Mouse (Mus musculus) ovary, postnatal 14 days (tissue): ENCODE data around the gene Kcnab2.
A peak's percentile ranks its signal among the peaks of the same experiment; 100 is the strongest.

Experiments used
- DNase-seq: peaks from one replicate; pipeline ENCODE4 v3.0.0; 2022; ENCODE audit warnings: low spot score

The Kcnab2 gene

GRCm38 (mm10) chr4:152477466-152478223, at the start of gene Kcnab2:
Gene Kcnab2 (minus strand): TSS chr4:152477871.
- DNase-seq, result peak; percentile 99

GRCm38 (mm10) chr4:152520083-152520482, 42.4 kb upstream of the Kcnab2 start:
- DNase-seq, result peak; percentile 41

GRCm38 (mm10) chr4:152519106-152519505, 41.4 kb upstream of the Kcnab2 start:
- no peak for DNase-seq

GRCm38 (mm10) chr4:152514884-152515283, 37.2 kb upstream of the Kcnab2 start:
- DNase-seq, result no peak

GRCm38 (mm10) chr4:152512221-152512925, 34.7 kb upstream of the Kcnab2 start:
- no peak for DNase-seq

GRCm38 (mm10) chr4:152494360-152494879, 16.7 kb upstream of the Kcnab2 start:
- no peak for DNase-seq

GRCm38 (mm10) chr4:152491250-152491899, 13.7 kb upstream of the Kcnab2 start:
- peak; percentile 51 for DNase-seq

- DNase-seq, result no peak
Measured at GRCm38 (mm10) chr4:152490311-152490710, 12.6 kb upstream of the Kcnab2 start.

GRCm38 (mm10) chr4:152488046-152488445, 10.4 kb upstream of the Kcnab2 start:
- DNase-seq, result no peak

GRCm38 (mm10) chr4:152480426-152480825, 2.8 kb upstream of the Kcnab2 start:
- no peak for DNase-seq

- DNase-seq, result no peak
Measured at GRCm38 (mm10) chr4:152478224-152478567, 525 bp upstream of the Kcnab2 start.

GRCm38 (mm10) chr4:152477106-152477465, 585 bp downstream of the Kcnab2 start:
- DNase-seq, result no peak

- DNase-seq, result no peak
Measured at GRCm38 (mm10) chr4:152476427-152477023, 1.1 kb downstream of the Kcnab2 start, which contains the start of gene Nphp4. Gene Nphp4 (plus strand): TSS chr4:152476706.

GRCm38 (mm10) chr4:152475941-152476340, 1.7 kb downstream of the Kcnab2 start:
- no peak for DNase-seq

GRCm38 (mm10) chr4:152467951-152468350, 9.7 kb downstream of the Kcnab2 start:
- DNase-seq, result no peak

- no peak for DNase-seq
Measured at GRCm38 (mm10) chr4:152466601-152467000, 11.1 kb downstream of the Kcnab2 start.

GRCm38 (mm10) chr4:152465116-152465515, 12.6 kb downstream of the Kcnab2 start:
- no peak for DNase-seq

- no peak for DNase-seq
Measured at GRCm38 (mm10) chr4:152463147-152463546, 14.5 kb downstream of the Kcnab2 start.

- DNase-seq, result no peak
Measured at GRCm38 (mm10) chr4:152462516-152462915, 15.2 kb downstream of the Kcnab2 start.

GRCm38 (mm10) chr4:152457673-152458072, 20.0 kb downstream of the Kcnab2 start:
- no peak for DNase-seq

- DNase-seq, result no peak
Measured at GRCm38 (mm10) chr4:152456609-152457008, 21.1 kb downstream of the Kcnab2 start.

- no peak for DNase-seq
Measured at GRCm38 (mm10) chr4:152454153-152454552, 23.5 kb downstream of the Kcnab2 start.
